Mouse (Mus musculus) stomach, postnatal 0 days (tissue): ENCODE data around the gene Pou3f1. TPM values are rescaled to one million over a fixed set of nuclear protein-coding genes. Genes with fewer than 3 reads are reported as not detected.

Source experiments
- ATAC-seq: fragments of 200-750 bp; cut with Nextera tagmentation; 2 replicates; pipeline ENCODE4 v1.8.0; 2017; ENCODE audit not compliant: low FRiP score, low TSS enrichment
- DNase-seq: peaks from one replicate; pipeline ENCODE4 v3.0.0-alpha.2; 2016; ENCODE audit warnings: low spot score
- H3K27ac ChIP-seq: fragments of 300-500 bp; sonication (generic); replicated peaks from 2 replicates; pipeline ENCODE4 v1.5.1; 2014; ENCODE audit warnings: mild to moderate bottlenecking, control low read depth
- H3K27me3 ChIP-seq: fragments of 300-500 bp; sonication (generic); 2 replicates; pipeline ENCODE4 v1.6.1; 2014; ENCODE audit warnings: low read length; ENCODE audit not compliant: control insufficient read depth, insufficient read depth
- H3K36me3 ChIP-seq: fragments of 300-500 bp; sonication (generic); 2 replicates; pipeline ENCODE4 v1.6.1; 2014; ENCODE audit warnings: low read length, mixed read lengths; ENCODE audit not compliant: control insufficient read depth, insufficient read depth
- H3K4me1 ChIP-seq: fragments of 300-500 bp; sonication (generic); replicated peaks from 2 replicates; pipeline ENCODE4 v1.6.1; 2014; ENCODE audit warnings: antibody characterized with exemption; ENCODE audit not compliant: control insufficient read depth, insufficient read depth
- H3K4me2 ChIP-seq: fragments of 300-500 bp; sonication (generic); replicated peaks from 2 replicates; pipeline ENCODE4 v1.6.1; 2014; ENCODE audit warnings: low read depth, mild to moderate bottlenecking, control low read depth, moderate library complexity
- H3K4me3 ChIP-seq: fragments of 300-500 bp; sonication (generic); 2 replicates; pipeline ENCODE4 v1.5.1; 2014; ENCODE audit warnings: low read depth, low read length, control low read depth
- H3K9ac ChIP-seq: fragments of 300-500 bp; sonication (generic); 2 replicates; pipeline ENCODE4 v1.6.1; 2014; ENCODE audit warnings: mild to moderate bottlenecking, low read length, control low read depth, mixed read lengths
- H3K9me3 ChIP-seq: fragments of 300-500 bp; sonication (generic); 2 replicates; pipeline ENCODE4 v1.6.1; 2016; ENCODE audit warnings: low read length; ENCODE audit not compliant: control insufficient read depth
- CTCF ChIP-seq: IDR thresholded peaks from 2 replicates; pipeline ENCODE4 v1.5.1; 2016; ENCODE audit warnings: antibody characterized with exemption, low read depth, mild to moderate bottlenecking, moderate library complexity
- EP300 ChIP-seq: optimal IDR thresholded peaks from 2 replicates; pipeline ENCODE3; 2016; ENCODE audit warnings: antibody characterized with exemption
- WGBS: fragments of 180-500 bp; shearing (Covaris S2); extraction: QIAGEN DNeasy Blood & Tissue Kit; methylation state at CpG from one replicate; pipeline ENCODE4 v1.1.7; 2014; 5-methylcytosine and 5-hydroxymethylcytosine counted together
- polyA plus RNA-seq: library from polyadenylated mRNA; unstranded; fragments of >200 nt; fragmentation: Nextera tagmentation; extraction: Ambion mirVana; gene quantifications from 2 replicates; pipeline ENCODE4 v1.2.1, GENCODE M21; 2015

The Pou3f1 gene
- polyA plus RNA-seq, 1 experiment from 2014 or later: 0.13 TPM

GRCm38 (mm10) chr4:124683474-124683873 lies 26.9 kb downstream of the Pou3f1 start:
- WGBS: 81% methylated on average over 4 of the region's 4 CpGs
- no peaks in the 10 kb centered on the region for H3K9me3 ChIP-seq
- no peak overlapping the region for H3K4me2 ChIP-seq
- TF ChIP-seq EP300 (no peak), CTCF (no peak)
- H3K36me3 ChIP-seq: peaks cover 31% of the 10 kb centered on the region
- H3K9ac ChIP-seq: no peak overlapping the region
- H3K27me3 ChIP-seq: no peaks in the 10 kb centered on the region
- ATAC-seq: no peak
- H3K27ac ChIP-seq: 0 out of 2 replicates have a peak overlapping the region, but pooled peaks have one; percentile 18
- H3K4me1 ChIP-seq: no peaks in the 10 kb centered on the region
- DNase-seq: no peak
- no peak overlapping the region for H3K4me3 ChIP-seq

GRCm38 (mm10) chr4:124685004-124685403 lies 28.4 kb downstream of the Pou3f1 start:
- H3K36me3 ChIP-seq: peaks cover 20% of the 10 kb centered on the region

GRCm38 (mm10) chr4:124685453-124685852 lies 28.8 kb downstream of the Pou3f1 start:
- no peak overlapping the region for H3K9ac ChIP-seq

More at GRCm38 (mm10) chr4:124685004-124685403, 28.4 kb downstream of the Pou3f1 start:
- ATAC-seq (no peak), DNase-seq (no peak)
- no peaks in the 10 kb centered on the region for H3K4me1 ChIP-seq
- no peaks in the 10 kb centered on the region for H3K9me3 ChIP-seq
- WGBS: 71% methylated on average over 4 of the region's 4 CpGs
- H3K4me2 ChIP-seq: no peak overlapping the region
- H3K4me3 ChIP-seq: no peak overlapping the region
- TF ChIP-seq CTCF: peak; percentile 55
- TF ChIP-seq EP300: no peak
- no peaks in the 10 kb centered on the region for H3K27me3 ChIP-seq
- no peak overlapping the region for H3K27ac ChIP-seq
- no peak overlapping the region for H3K9ac ChIP-seq

GRCm38 (mm10) chr4:124685897-124686402 lies 29.3 kb downstream of the Pou3f1 start:
- H3K4me1 ChIP-seq: no peaks in the 10 kb centered on the region
- no peak overlapping the region for H3K4me2 ChIP-seq
- H3K4me3 ChIP-seq: no peak overlapping the region
- ATAC-seq: no peak
- no peaks in the 10 kb centered on the region for H3K27me3 ChIP-seq
- TF ChIP-seq EP300 (no peak), CTCF (no peak)
- peaks cover 15% of the 10 kb centered on the region for H3K36me3 ChIP-seq
- no peaks in the 10 kb centered on the region for H3K9me3 ChIP-seq
- WGBS: 65% methylated on average over 8 of the region's 8 CpGs
- no peak overlapping the region for H3K9ac ChIP-seq
- peak overlapping the region; percentile 58 for H3K27ac ChIP-seq
- no peak for DNase-seq

More at GRCm38 (mm10) chr4:124685453-124685852, 28.8 kb downstream of the Pou3f1 start:
- TF ChIP-seq CTCF: no peak
- no peak for TF ChIP-seq EP300
- Histone ChIP-seq H3K4me1 (no peaks in the 10 kb centered on the region), H3K27ac (0 out of 2 replicates have a peak overlapping the region, but pooled peaks have one; percentile 58), H3K27me3 (no peaks in the 10 kb centered on the region), H3K9me3 (no peaks in the 10 kb centered on the region), H3K36me3 (peaks cover 15% of the 10 kb centered on the region), H3K4me2 (no peak overlapping the region), H3K4me3 (no peak overlapping the region)
- 70% methylated on average over 8 of the region's 8 CpGs for WGBS
- no peak for ATAC-seq
- no peak for DNase-seq

- Histone ChIP-seq H3K36me3 (no peaks in the 10 kb centered on the region), H3K9me3 (no peaks in the 10 kb centered on the region), H3K27me3 (no peaks in the 10 kb centered on the region), H3K4me2 (no peak overlapping the region; the same call in 1 of the 2 replicates), H3K4me1 (0 out of 2 replicates have a peak, but pooled peaks cover 3% of the 10 kb centered on the region), H3K4me3 (no peak overlapping the region), H3K9ac (no peak overlapping the region), H3K27ac (peak overlapping the region; percentile 14)
- DNase-seq: no peak
- no peak for ATAC-seq
- WGBS: 71% methylated on average over 8 of the region's 8 CpGs
- TF ChIP-seq CTCF (no peak), EP300 (no peak)
Observed at GRCm38 (mm10) chr4:124691455-124691854, 34.8 kb downstream of the Pou3f1 start.

- peak overlapping the region; percentile 92 for H3K27ac ChIP-seq
- peak overlapping the region; percentile 97 for H3K9ac ChIP-seq
- TF ChIP-seq CTCF: 0 out of 2 replicates have a peak, but pooled peaks have one; percentile 6
- TF ChIP-seq EP300: peak; percentile 55
- H3K4me1 ChIP-seq: 0 out of 2 replicates have a peak, but pooled peaks cover 3% of the 10 kb centered on the region
- no peaks in the 10 kb centered on the region for H3K36me3 ChIP-seq
- ATAC-seq (peak; percentile 84), DNase-seq (no peak)
- 36% methylated on average over 3 of the region's 3 CpGs for WGBS
- H3K4me3 ChIP-seq: peak overlapping the region; percentile 86
- H3K9me3 ChIP-seq: no peaks in the 10 kb centered on the region
- H3K4me2 ChIP-seq: peak overlapping the region; percentile 81
- H3K27me3 ChIP-seq: no peaks in the 10 kb centered on the region
Observed at GRCm38 (mm10) chr4:124692416-124692861, 35.8 kb downstream of the Pou3f1 start.
